Mouse (Mus musculus) cerebellum, postnatal 25 days (tissue): Measurements from ENCODE around the gene Apol7b.
A peak's percentile ranks its signal among the peaks of the same experiment; 100 is the strongest.

ENCODE experiments used
- DNase-seq, 2 experiments: peaks; one replicate each; pipeline ENCODE4 v3.0.0; 2021; ENCODE audit warnings: mixed read lengths in 2 of 2

Apol7b gene

GRCm38 (mm10) chr15:77384340-77385030 is 62.8 kb downstream of the Apol7b start:
- DNase-seq = peak; percentile 60 to 74

DNA sequence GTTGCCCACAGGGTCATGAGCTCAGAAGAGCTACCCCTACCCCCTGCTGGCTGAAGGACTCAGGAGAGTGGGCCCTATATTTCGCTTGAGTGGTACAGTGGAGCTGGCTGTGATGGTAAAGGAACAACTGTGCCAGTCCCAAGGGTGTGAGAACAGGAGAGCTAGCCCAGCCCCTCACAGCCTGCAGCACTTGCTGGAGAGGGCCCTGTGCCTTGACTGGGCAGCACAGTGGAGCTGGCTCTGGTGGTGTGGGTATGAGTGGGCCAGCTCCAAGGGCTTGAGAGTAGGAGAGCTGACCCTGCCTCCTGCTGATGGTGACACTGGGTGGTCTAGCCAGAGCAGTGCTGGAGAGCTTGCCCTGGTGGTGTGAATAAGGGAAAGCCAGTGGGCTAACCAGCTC is 64.4 kb downstream of the Apol7b start:
- no peak for DNase-seq

DNA sequence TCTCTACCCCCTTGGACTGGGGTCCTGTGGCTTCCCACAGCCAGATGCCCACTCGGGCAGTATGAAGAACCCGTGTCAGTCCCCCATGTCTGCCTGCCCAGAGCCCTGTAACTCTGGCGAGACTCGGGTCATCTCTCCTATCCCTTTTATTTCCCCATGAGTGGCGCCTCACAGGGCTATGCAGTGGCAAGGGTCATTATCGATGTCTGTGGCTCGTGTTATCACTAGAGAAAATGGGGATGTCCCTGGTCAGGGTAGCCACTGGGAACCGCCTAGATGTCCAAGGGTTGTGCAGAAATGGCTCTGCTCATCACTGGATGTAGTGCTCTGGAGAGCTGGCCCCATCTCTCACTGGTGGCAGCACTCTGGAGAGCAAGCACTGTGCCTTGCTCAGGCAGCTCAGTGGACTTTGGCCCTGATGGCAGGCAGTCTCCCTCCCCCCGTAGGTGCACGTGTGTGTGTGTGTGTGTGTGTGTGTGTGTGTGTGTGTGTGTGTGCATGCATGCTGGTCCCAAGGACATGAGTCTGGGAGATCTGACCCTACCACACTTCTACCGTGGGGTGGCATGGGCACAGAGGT is 64.9 kb downstream of the Apol7b start:
- DNase-seq = no peak

GRCm38 (mm10) chr15:77381481-77381880 is 65.8 kb downstream of the Apol7b start:
- no peak for DNase-seq

GRCm38 (mm10) chr15:77379921-77380320 is 67.4 kb downstream of the Apol7b start:
- DNase-seq = no peak

DNA sequence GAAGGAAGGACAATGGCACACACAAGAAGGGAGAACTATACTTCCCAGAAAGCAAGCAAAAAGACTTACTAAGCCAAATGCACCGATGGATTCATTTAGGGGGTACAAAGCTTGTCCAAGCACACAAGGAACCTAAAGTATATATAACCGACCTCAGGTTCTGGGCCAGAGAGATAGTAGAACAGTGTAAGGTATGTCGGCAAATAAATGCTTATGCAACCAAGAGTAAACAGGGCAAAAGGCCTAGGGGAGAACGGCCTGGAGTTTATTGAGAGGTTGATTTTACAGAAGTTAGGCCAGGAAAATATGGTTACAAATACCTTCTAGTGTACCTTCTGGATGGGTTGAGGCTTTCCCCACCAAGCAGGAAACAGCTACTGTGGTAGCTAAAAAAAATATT is 69.9 kb downstream of the Apol7b start:
- DNase-seq = no peak

GRCm38 (mm10) chr15:77376920-77377319 is 70.4 kb downstream of the Apol7b start:
- peak in 1 of 2 experiments; percentile 30 for DNase-seq
